Mouse (Mus musculus): Measurements from ENCODE around the gene Hoxd3.
A peak's percentile ranks its signal among the peaks of the same experiment; 100 is the strongest.

Gene Hoxd3

DNA sequence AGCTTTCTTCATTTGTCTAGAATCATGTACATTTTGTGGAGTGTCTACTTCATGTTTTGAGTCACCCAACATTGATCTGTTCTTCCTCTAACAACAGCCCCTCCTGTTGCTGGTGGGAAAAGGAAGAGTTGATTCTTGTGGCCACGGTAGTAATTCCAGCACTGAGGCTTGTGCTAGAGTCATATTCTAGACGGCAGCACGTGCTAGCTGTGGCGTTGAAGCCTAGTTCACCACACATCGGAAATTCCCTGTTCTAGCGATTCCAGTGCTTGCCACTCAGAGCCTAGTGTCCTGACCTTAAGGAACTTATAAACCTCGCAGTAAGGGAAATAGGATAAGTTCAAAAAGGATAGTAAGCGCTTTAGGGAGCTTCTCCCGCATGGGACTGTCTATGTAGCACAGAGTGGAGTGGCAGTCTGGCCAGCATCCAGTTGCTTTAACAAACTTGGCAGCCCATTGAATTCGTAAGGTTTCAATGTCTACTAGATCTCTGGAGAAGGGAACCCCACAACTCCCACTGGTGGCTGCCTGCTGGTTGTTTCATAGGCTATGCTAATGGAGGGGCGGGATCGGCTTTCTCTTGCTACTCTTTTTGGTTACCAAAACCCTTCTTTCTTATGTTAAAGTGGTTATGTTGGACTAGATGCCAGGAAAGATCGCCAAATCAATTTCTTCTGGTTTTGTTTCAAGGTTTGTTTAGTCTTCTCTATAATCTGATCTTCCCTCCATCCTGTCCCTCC, 66.0 kb downstream of the Hoxd3 start:
- peak in 1 of 2 experiments; percentile 24 for DNase-seq (ENCODE audit: low spot score in 2 of 2)

DNA sequence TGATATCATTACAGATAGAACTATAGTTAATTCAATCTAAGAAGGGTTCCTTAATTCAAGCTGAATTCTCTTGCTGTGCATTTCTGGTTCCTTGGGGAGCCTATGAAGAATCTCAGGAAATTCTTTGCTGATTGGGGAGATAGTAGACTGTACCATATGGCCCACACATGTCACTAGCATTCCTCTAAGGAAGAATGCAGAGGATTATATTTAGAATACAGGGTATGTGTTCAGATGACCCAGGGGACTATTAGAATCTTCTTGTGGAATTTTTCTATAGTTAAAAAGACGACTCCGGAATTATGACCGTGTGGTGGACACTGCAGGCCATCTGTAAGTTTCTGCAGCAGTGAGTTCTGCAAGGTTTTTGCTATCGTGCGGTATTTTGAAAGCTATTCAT, 69.7 kb downstream of the Hoxd3 start:
- DNase-seq (ENCODE audit: low spot score in 2 of 2) = no peak

DNA sequence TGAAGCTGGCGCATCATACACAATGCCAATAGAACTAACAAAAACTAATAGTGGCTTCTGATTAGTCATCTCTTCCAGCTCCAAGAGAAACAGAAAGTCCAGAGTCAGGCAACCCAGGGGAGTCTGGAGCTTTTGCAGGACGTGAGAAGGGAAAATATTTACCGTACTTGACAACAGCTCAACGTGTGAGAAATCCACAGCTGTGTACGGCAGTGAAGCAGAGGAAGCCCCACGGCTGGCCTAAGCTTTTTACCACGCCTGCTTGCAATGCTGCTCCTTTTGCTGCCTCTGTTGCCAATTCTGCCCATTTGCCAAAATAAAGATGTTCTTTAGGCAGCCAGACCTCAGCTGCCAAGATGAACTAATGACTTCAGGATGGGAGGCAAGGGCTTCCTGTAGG, 83.8 kb downstream of the Hoxd3 start:
- DNase-seq (ENCODE audit: low spot score in 2 of 2) = no peak
